Mouse (Mus musculus) kidney, adult 2 months (tissue): Measurements from ENCODE around the gene Ubash3b.

Source experiments
- CTCF ChIP-seq: fragments of 200-500 bp; conservative IDR thresholded peaks from 2 replicates; pipeline ENCODE4 v1.5.1; 2011; ENCODE audit warnings: low read depth, mild to moderate bottlenecking, control low read depth, low read length, moderate library complexity, mixed read lengths; ENCODE audit not compliant: insufficient read depth, insufficient read length
- POLR2A ChIP-seq: fragments of 200-500 bp; IDR thresholded peaks from one replicate; pipeline ENCODE4 v1.6.1; 2011; ENCODE audit warnings: low read depth, low read length, control low read depth

DNA sequence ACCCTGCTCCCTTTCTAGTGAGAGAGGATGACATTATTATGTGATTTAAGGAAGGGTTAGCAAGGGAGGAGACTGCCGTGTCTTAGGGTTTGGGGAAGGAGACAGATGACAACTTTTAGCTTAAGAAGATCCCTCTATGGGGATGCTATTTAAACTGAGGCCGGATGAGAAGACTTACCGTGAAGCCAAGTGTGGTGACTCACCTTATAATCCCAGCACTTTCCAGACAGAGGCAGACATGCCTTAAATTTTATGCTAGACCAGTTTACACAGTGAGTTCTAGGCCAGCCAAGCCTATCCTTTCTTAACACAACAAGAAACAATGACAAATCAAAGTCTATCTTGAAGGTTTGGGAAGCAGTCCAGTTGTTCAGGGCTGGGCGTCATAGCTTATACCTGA lies 26.4 kb upstream of the Ubash3b start:
- TF ChIP-seq POLR2A (no peak), CTCF (no peak)
